Mouse (Mus musculus) skeletal muscle tissue, adult 2 months (tissue): ENCODE results near the gene Mcm9.
"Not testable (repeated sequence)": the region's sequence is repeated elsewhere in the genome, so short reads cannot be mapped to it uniquely, and the experiment has no call there.

ENCODE experiments used
- DNase-seq: peaks from one replicate; pipeline ENCODE4 v3.0.0-alpha.2; 2012; ENCODE audit warnings: low read depth, low spot score

The Mcm9 gene

GRCm38 (mm10) chr10:53630339-53630738 lies at the start of gene Mcm9:
Gene Mcm9, minus strand, starts transcription at chr10:53630439.
- not testable (repeated sequence) for DNase-seq

DNA sequence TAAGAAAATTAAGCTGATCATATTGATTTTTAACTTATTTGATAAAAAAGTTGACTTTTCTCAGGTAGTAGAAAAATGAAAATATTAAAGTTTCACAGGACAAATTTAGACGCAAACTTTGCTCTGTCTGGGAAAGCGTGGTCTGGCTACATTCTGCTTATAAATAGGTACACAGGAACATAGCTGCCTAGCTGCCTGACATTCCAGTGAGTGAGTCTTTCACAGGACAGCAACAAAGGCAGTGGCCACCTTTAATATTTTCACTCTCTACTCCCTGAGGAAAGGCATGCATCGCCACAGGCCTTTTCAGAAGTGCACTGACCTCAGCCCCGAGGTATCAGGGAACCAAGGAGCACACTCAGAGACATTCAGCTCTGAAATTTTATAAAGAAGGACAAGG lies 31.5 kb upstream of the Mcm9 start:
- DNase-seq = no peak

GRCm38 (mm10) chr10:53654239-53654638 lies 24.0 kb upstream of the Mcm9 start:
- not testable (repeated sequence) for DNase-seq

DNA sequence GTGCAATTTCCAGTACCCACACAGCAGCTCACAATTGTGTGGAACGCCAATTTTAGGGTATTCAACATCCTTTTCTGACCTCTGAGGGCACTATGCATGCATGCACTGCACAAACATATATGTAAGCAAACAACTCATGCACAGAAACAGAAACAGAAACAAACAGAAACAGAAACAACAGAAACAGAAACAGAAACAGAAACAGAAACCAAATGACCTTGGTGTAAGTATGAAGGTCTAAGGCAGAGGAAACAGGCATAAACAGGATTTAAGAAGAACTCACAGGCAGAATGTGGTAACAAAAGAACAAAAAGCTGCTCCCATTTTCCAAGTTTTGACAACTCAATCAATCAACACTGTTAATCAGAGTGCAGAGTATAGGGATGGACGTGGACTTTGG lies 20.4 kb upstream of the Mcm9 start:
- no peak for DNase-seq

DNA sequence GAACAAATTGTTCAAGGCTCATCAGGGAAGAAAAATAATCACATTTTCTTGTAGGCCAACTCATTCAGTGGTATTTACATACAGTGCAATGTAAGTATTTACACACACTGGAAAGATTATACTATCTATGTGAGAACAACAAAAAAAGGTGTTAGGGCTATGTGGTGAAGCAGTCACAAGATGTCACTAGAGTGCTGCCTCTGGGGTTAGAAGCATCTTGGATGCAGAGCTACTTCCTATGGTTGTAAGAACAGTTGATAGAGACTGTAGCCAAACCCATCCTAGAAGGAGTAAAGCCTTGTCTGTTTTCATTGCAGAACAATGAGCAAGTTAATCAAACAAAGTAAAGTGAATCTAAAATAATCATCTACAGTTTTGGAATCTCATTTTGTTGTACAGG lies 11.3 kb upstream of the Mcm9 start:
- no peak for DNase-seq

DNA sequence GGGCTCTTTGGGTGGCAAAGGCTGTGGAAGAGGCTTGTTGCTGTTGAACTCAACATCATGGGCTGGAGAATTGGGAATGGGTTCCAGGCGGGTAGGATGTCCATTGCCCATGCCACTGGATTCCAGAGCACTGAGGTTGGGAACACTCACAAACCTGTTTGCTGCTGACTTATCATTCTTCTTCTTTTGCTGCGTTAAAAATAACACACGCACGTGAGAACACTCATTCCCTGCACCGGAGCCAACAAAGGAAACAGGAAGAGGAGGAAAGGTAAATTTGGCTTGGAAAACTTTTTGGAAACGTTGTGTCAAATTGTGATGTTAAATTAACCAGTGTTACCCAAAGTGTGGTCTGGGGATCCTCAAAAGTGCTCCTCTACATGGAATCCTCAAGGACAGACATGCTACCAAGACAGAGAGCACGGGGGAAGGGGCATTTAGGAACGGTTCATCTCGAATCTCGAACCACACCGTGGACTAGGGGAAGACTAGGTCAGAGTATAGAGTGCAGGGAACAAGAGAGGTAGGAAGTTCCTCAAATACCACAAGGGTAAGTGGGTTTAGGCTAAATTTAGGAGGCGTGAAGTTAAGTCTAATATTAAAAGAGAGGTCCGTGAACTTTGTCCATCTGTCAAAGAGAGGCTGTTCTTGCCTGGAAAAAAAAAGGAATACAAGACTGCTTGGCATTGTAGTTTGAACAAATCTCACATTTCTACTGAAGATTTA lies 5.2 kb upstream of the Mcm9 start:
- no peak for DNase-seq

- no peak for DNase-seq
Observed at GRCm38 (mm10) chr10:53634160-53634559, 3.9 kb upstream of the Mcm9 start.

DNA sequence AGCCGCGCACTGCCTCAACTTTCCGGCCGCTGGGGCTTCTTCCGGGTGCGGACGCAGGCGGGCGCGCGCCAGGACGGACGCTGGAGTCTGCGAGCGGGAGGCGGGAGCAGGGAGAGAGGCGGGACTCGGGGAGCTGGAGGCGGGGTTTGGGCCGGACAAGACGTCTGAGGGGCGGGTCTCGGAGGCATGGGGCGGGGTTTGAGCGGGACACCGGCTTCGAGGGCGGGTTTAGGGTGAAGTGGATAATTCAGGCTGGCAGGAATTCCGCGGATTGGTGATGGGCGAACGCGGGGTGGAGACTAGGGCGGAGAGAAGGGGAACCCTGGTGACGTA lies 355 bp downstream of the Mcm9 start:
- peak; percentile 91 for DNase-seq

DNA sequence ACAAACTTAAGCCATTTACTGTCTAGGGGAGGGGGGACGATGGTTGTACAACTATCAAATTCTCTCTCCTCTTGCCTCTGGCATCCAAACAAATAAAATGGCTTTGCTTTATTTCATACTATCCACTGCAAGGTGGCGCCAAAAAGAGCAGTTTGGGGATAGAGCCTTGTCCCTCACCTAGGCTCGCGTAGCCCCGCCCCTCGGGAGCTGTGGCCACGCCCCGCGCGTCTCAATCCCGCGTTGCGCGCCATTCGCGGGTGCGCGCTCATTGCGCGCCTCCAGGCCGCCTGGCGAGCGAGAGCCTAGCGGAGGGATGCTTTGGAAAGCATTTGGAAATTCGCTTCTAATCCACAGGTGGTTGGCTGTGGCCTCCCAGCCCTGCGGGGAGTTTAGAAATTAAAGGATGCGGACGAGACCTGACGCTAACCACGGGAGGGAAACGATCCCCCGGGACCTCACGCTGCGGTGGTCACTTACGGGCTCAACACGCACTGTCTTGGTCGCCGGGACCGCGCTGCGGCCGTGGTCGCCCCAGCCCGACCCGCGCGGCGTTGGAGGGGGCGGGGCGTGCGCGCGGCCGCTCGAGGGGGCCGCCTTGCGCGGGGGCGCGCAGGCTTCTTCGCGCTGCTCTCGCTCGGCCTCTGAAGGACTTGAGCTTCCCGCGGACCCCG lies 857 bp downstream of the Mcm9 start:
- DNase-seq = peak; percentile 45

- DNase-seq = no peak
Observed at GRCm38 (mm10) chr10:53615850-53616616, 14.2 kb downstream of the Mcm9 start.

DNA sequence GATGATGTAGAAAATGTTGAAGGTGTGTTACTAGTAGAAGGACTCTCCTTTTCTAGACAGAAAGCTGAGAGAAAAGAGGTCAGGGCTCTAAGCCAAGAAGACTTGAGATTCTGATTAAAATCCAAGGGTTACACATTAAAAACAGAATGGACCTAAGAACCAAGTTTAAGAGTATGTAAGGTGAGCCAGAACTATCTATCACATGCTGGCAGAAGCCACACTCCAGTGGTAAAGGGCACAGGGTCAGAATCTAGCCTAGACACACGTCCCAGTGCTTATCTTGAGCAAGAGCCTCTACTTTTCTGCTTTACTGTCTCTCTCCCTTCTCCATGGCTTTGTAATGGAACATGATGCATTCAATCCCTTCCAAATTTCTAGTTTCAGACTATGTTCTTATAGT lies 16.3 kb downstream of the Mcm9 start:
- no peak for DNase-seq

DNA sequence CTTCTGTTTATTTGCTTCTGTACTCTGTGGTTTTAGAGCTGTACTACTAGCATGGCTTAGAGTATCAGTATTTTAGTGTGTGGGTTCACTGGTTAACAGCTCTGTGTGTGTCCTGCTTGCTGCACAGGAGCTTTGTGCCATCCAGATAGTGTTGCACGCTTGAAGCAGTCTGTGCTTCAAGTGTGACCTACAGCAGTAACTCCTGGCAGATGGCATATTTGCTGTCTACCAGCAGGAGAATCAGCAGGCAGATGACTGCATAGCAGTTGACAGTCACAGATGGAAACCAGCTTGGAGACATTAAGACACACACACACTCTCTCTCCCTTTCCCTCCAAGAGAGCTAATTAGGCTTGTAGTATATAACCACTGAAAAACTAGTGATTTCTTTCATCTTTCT lies 18.1 kb downstream of the Mcm9 start:
- DNase-seq = no peak

DNA sequence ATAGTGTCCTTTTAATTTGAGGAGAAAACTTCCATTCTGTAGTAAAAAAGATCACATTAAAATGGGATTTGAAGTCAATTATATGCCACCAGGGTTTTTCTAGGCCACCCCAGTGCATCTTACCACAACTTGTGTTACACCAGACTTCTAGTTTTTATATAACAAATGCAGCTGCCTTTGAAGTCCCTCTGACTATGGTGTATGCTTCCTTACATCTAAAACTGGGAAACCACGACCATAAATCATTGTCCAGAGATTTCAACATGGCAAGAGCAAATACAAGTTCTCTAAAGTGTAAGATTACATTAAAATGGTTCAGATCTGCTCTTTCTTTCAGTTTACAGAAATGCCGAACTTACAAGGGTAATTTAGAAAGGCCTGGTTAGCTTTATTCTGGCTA lies 22.0 kb downstream of the Mcm9 start:
- no peak for DNase-seq

DNA sequence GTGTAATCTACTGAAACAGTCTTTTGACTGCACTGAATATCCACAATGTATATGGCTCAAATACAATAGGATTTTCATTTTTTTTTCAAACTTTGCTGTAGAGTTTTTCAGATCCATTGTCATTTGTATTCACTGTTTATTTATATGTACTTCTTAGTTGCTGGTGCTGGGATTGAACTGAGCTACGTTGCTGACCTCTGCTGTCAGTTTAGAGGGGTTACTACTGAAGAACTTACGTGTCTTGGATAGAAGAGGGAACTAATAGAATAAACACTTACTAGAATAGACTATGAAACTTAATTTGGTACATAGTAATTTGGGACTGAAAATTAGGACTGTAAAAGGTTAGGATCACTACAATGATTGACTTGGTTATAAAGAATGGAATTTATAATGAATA lies 24.9 kb downstream of the Mcm9 start:
- no peak for DNase-seq

DNA sequence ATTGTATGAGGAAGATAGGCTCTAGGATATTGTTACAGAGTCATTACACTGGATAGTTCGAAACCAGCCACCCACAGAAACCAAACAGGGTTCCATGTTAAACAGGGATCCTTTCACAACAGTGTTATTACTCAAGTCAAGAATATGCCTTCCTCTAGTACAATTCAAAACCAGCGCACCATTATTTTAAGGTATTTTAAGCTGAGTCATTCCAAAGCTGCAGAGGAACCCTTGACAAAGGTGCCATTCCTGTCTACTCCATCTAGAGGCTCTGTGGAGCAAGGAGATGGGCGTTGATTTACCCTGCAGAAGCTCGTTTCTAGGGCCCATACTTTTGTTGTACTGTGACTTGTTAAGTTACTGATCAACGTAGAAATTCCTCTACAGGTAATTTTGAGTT lies 31.4 kb downstream of the Mcm9 start:
- DNase-seq = no peak

GRCm38 (mm10) chr10:53597121-53597881 lies 32.9 kb downstream of the Mcm9 start:
- DNase-seq = no peak

- peak; percentile 95 for DNase-seq
Observed at GRCm38 (mm10) chr10:53596677-53597120, 33.5 kb downstream of the Mcm9 start, which contains the start of gene Asf1a. Gene Asf1a, plus strand, starts transcription at chr10:53596757.

- no peak for DNase-seq
Observed at GRCm38 (mm10) chr10:53595744-53596676, 34.2 kb downstream of the Mcm9 start.

GRCm38 (mm10) chr10:53585777-53586176 lies 44.5 kb downstream of the Mcm9 start:
- DNase-seq = no peak

DNA sequence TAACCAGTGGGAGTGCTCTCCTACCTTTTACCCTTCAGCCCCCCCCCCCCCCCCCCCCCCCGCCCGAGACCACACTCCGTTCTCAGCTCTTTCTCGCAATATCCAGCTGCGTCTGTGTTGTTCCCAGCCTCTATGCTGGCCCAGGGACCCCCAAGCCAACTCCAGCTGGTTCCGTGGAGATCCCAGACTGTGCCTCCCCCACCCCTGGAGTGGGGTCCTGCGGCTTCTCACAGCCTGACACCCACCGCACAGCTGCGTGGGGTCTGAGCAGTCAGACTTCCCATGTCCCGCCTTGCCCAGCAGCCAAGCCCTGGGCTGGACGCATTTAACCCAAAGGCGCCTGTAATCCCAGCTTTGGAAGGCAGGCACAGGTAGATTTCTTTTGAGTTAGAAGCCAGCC lies 49.2 kb downstream of the Mcm9 start:
- no peak for DNase-seq

GRCm38 (mm10) chr10:53580621-53581081 lies 49.6 kb downstream of the Mcm9 start:
- DNase-seq = peak; percentile 23
